Mouse (Mus musculus): ENCODE measurements at regions not wholly inside any gene's neighbourhood (a gene's known extent, or its start where the extent isn't known, plus 50 kb on each side); places are given as distances from the start of the nearest gene placed in this dataset.

- TF ChIP-seq CTCF (conservative IDR thresholded peaks at IDR 0.05; ENCODE audit: low read length) (no peak), NANOG (IDR thresholded peaks at IDR 0.05; ENCODE audit: borderline replicate concordance, low read length) (no peak)
Observed at GRCm38 (mm10) chr12:25861100-25861499, 554.0 kb downstream of the Rnf144a start.
